Mouse (Mus musculus) layer of hippocampus, postnatal 14 days (tissue): ENCODE measurements at regions not wholly inside any gene's neighbourhood (a gene's known extent, or its start where the extent isn't known, plus 50 kb on each side); places are given as distances from the start of the nearest gene placed in this dataset.
"Not testable (repeated sequence)": the region's sequence is repeated elsewhere in the genome, so short reads cannot be mapped to it uniquely, and the experiment has no call there.

Experiments
- DNase-seq, 2 experiments: peaks; one replicate each; pipeline ENCODE4 v3.0.0; 2021 to 2022; ENCODE audit warnings: low spot score in 2 of 2, mixed read lengths in 1 of 2

GRCm38 (mm10) chr5:56207877-56208276 is 1509.9 kb upstream of the Pcdh7 start:
- DNase-seq, result peak in 1 of 2 experiments; percentile 58

DNA sequence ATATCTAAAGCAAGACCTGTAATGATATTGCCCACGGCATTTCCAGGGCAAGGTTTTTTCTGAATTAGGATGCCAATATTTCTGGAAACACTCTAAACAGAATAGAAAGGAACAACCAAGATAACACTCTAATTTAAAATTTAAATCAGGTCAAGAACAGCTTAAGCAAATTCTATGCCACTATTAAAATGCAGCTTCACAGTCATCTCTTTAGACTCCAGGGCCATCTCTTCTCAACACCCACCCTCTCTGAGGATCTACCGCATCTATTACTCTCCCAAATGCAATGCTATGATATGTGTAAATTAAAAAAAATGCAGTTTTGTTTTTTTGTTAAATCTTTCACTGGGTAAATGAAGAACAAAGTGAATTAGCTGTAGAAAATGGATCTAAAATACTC is 1501.9 kb upstream of the Pcdh7 start:
- DNase-seq, result no peak

DNA sequence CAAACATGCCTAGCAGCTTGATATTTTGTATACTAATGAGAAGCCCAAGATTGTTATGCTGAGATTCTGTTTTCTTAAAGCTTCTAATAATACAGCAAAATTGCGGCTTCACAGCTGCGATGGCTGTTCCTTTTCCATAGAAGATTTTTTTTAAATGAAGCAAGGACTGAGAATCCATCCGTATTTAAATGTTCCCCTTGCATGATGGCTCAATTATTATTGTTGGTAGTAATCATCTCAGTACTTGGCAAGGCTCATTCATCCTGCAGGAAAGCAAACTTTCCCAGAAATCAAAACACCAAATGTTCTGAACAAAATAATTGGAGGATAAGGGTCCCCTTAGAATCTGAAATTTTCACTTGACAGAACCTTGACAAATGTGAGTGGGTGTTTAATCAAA is 1451.6 kb upstream of the Pcdh7 start:
- DNase-seq, result peak in 1 of 2 experiments; percentile 34

DNA sequence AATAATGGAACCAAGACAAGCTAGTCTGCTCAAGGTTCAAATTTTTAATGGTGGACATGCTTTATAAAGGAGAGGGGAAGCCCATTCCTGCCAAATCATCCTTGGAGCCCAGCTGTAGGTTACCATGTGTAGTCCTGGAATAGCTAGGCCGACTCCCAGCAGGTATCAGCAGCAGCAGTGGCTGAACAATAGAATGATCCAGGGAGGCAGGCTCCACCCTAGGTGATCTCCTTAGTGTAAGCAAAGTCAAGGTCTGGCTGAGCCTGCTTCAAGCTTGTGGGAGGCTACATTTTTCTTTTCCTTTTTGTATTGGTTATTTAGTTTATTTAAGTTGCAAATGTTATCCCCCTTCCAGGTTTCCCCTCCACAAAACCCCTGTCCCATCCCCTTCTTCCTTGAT is 1426.1 kb upstream of the Pcdh7 start:
- not testable (repeated sequence) for DNase-seq
